11 mouse cellular contexts compared by ENCODE assay signal in genomic region chr10:25395236-25395886, GRCm38 (mm10). TPM values are rescaled to one million over a fixed set of nuclear protein-coding genes. Genes with fewer than 3 reads are reported as not detected.
DNase-seq lines count a peak whose midpoint lies in the region; ATAC-seq and TF ChIP-seq lines count a peak whose summit lies in the region.
"Had no signal": no experiment of that assay in that cellular context is flagged by ENCODE, and none has a peak within 500 bp of the region (broad histone marks: within the 10 kb centered on the region; RNA-seq: fewer than 3 reads in every experiment).

No protein-coding gene starts in this region.

- ATAC-seq in liver, embryonic 14.5 days (ENCODE audit: insufficient read depth) = 0 out of 2 replicates have a peak, but pooled peaks have one; percentile 31
- no peak for ATAC-seq in liver, embryonic 11.5 days (replicated peaks; ENCODE audit: low FRiP score)

- DNase-seq in gastrocnemius, adult 18-20 months (ENCODE audit: low spot score) = peak; percentile 54
- DNase-seq in gastrocnemius, postnatal 14 days = no peak
- DNase-seq in liver, embryonic 14.5 days (ENCODE audit: low read depth in 3 of 3, low spot score in 3 of 3) = no peak
- DNase-seq in liver, embryonic 11.5 days (ENCODE audit: low spot score) = no peak
- peak; percentile 78 for DNase-seq in heart, adult 9 months (ENCODE audit: low spot score in 2 of 2)
- peak; percentile 44 for DNase-seq in splenic B cell, adult 2 months (ENCODE audit: low read depth, low spot score)
- DNase-seq in frontal cortex, postnatal 10 days (ENCODE audit: low spot score in 2 of 2) = no peak
- no peak for DNase-seq in urinary bladder, postnatal 4 days (ENCODE audit: low spot score in 2 of 2)
- DNase-seq: kidney, postnatal 10 days; thymus, postnatal 36 days had no signal

- H3K4me3 ChIP-seq in liver, embryonic 14.5 days (ENCODE audit: insufficient read depth in 1 of 2, low read depth in 2 of 2, low read length in 2 of 2) = no peak overlapping the region
- H3K4me3 ChIP-seq in liver, embryonic 11.5 days (ENCODE audit: low read depth, low read length) = no peak overlapping the region
- H3K4me3 ChIP-seq: hindbrain, embryonic 10.5 days had no signal

- no peak for TF ChIP-seq CTCF in liver, embryonic 14.5 days (IDR thresholded peaks at IDR 0.05; ENCODE audit: low read depth)

- TF ChIP-seq EP300 in liver, embryonic 14.5 days (IDR thresholded peaks at IDR 0.05; ENCODE audit: low read depth) = no peak

- intact Hi-C loops in gastrocnemius, postnatal 14 days (cut with DNase I; ENCODE audit: low total_unique reads) = no loop called here

- no peak overlapping the region for H3K4me2 ChIP-seq in liver, embryonic 14.5 days (ENCODE audit: low read depth)
- H3K4me2 ChIP-seq in liver, embryonic 11.5 days = no peak overlapping the region

- no peak overlapping the region for H3K9ac ChIP-seq in liver, embryonic 14.5 days (replicated peaks)
- H3K9ac ChIP-seq in liver, embryonic 11.5 days (ENCODE audit: low read depth, low read length) = no peak overlapping the region

- H3K36me3 ChIP-seq in liver, embryonic 14.5 days (replicated peaks; ENCODE audit: control insufficient read depth, insufficient read depth, low read depth) = no peaks in the 10 kb centered on the region
- H3K36me3 ChIP-seq in liver, embryonic 11.5 days (ENCODE audit: control insufficient read depth, insufficient read depth, low read length) = no peaks in the 10 kb centered on the region
- no peaks in the 10 kb centered on the region for H3K36me3 ChIP-seq in splenic B cell, adult 2 months (ENCODE audit: control insufficient read depth, insufficient read depth, low read length, poor library complexity, severe bottlenecking)
- H3K36me3 ChIP-seq: hindbrain, embryonic 10.5 days had no signal

- no peaks in the 10 kb centered on the region for H3K9me3 ChIP-seq in liver, embryonic 14.5 days (ENCODE audit: control insufficient read depth, low read length)
- no peaks in the 10 kb centered on the region for H3K9me3 ChIP-seq in liver, embryonic 11.5 days (ENCODE audit: control insufficient read depth, low read length)
- H3K9me3 ChIP-seq: hindbrain, embryonic 10.5 days had no signal

- H3K4me1 ChIP-seq in liver, embryonic 14.5 days (replicated peaks; ENCODE audit: control insufficient read depth in 2 of 2, insufficient read depth in 2 of 2, low read length in 1 of 2) = peaks cover 0 to 12% of the 10 kb centered on the region in 2 experiments; a peak in 3 of 4 replicates
- H3K4me1 ChIP-seq in liver, embryonic 11.5 days (replicated peaks; ENCODE audit: control insufficient read depth, insufficient read depth, low read length) = peaks cover 11% of the 10 kb centered on the region; the same call in 1 of the 2 replicates

- no peaks in the 10 kb centered on the region for H3K27me3 ChIP-seq in liver, embryonic 14.5 days (ENCODE audit: control insufficient read depth, insufficient read depth, low read length)
- no peaks in the 10 kb centered on the region for H3K27me3 ChIP-seq in liver, embryonic 11.5 days (replicated peaks; ENCODE audit: control insufficient read depth, insufficient read depth, low read length)
- H3K27me3 ChIP-seq in splenic B cell, adult 2 months (ENCODE audit: control insufficient read depth, insufficient read depth, low read length, poor library complexity, severe bottlenecking) = no peaks in the 10 kb centered on the region

- 63% methylated on average over 5 of the region's 5 CpGs for WGBS in liver, embryonic 14.5 days (ENCODE audit: insufficient replicate concordance)
- 78% methylated on average over 5 of the region's 5 CpGs for WGBS in liver, embryonic 11.5 days

- no peak overlapping the region for H3K27ac ChIP-seq in liver, embryonic 14.5 days
- H3K27ac ChIP-seq in liver, embryonic 11.5 days (ENCODE audit: low read depth, low read length) = no peak overlapping the region
- H3K27ac ChIP-seq: hindbrain, embryonic 10.5 days had no signal

RNA-seq across cellular contexts. Expression of gene Epb41l2, which starts 35.8 kb away (rescaled TPM):
- 10 to 100 TPM; 21.9 to 29.9 TPM for total RNA-seq in gastrocnemius, adult 18-20 months (2021)
- 10 to 100 TPM; 61.5 to 66.5 TPM for total RNA-seq in gastrocnemius, postnatal 14 days (2021)
- polyA plus RNA-seq in liver, embryonic 14.5 days (2012; rRNA removed) = 7.3 and 11.7 TPM in 2 replicates
- polyA plus RNA-seq in liver, embryonic 14.5 days (2014; fragmentation: Nextera tagmentation; extraction: Ambion mirVana) = 6.8 and 8.0 TPM in 2 replicates
- 29.6 and 31.1 TPM in 2 replicates for polyA plus RNA-seq in liver, embryonic 11.5 days (2014; fragmentation: Nextera tagmentation; extraction: Ambion mirVana)

Comparison
In these comparisons a context has a peak if more than half of its experiments do, and no peak if none do; other contexts are left out.
1. DNase-seq: peak in gastrocnemius, adult 18-20 months (single experiment), heart, adult 9 months (2 of 2) and splenic B cell, adult 2 months (single experiment); none in gastrocnemius, postnatal 14 days (single experiment), liver, embryonic 14.5 days (0 of 3), liver, embryonic 11.5 days (single experiment), frontal cortex, postnatal 10 days (0 of 2) and urinary bladder, postnatal 4 days (0 of 2).